Mouse (Mus musculus): ENCODE measurements around the gene Sp3. TPM values are rescaled to one million over a fixed set of nuclear protein-coding genes. Genes with fewer than 3 reads are reported as not detected.
"Not testable (repeated sequence)": the region's sequence is repeated elsewhere in the genome, so short reads cannot be mapped to it uniquely, and the experiment has no call there.

Sp3 gene
- polyA plus RNA-seq (2016; fragmentation: Nextera tagmentation; extraction: Ambion mirVana): 77.9 and 81.8 TPM in 2 replicates

GRCm38 (mm10) chr2:72980337-72981074, at the start of gene Sp3:
Gene Sp3, minus strand, starts transcription at chr2:72980446.
- peak; percentile 89 for ATAC-seq (ENCODE audit: low FRiP score)
- Histone ChIP-seq H3K27me3 (no peaks in the 10 kb centered on the region), H3K36me3 (replicated peaks) (no peaks in the 10 kb centered on the region), H3K4me2 (peak within 1 kb of the TSS; percentile 67), H3K9me3 (no peaks in the 10 kb centered on the region), H3K4me1 (peaks cover 24% of the 10 kb centered on the region), H3K27ac (peak within 1 kb of the TSS; percentile 100), H3K9ac (peak within 1 kb of the TSS; percentile 100), H3K4me3 (replicated peaks) (peak within 1 kb of the TSS; percentile 99)
- under 1% methylated on average over 64 of the region's 64 CpGs for WGBS

- no peak overlapping the region for H3K27ac ChIP-seq
- no peak overlapping the region for H3K9ac ChIP-seq
- H3K27me3 ChIP-seq: no peaks in the 10 kb centered on the region
- no peaks in the 10 kb centered on the region for H3K9me3 ChIP-seq
- no peak for ATAC-seq (ENCODE audit: low FRiP score)
- no peak overlapping the region for H3K4me3 ChIP-seq (replicated peaks)
- no peaks in the 10 kb centered on the region for H3K36me3 ChIP-seq (replicated peaks)
- no peak overlapping the region for H3K4me2 ChIP-seq
- no peaks in the 10 kb centered on the region for H3K4me1 ChIP-seq
- 88% methylated on average over 3 of the region's 3 CpGs for WGBS
Measured at GRCm38 (mm10) chr2:73029846-73030245, 49.6 kb upstream of the Sp3 start.

DNA sequence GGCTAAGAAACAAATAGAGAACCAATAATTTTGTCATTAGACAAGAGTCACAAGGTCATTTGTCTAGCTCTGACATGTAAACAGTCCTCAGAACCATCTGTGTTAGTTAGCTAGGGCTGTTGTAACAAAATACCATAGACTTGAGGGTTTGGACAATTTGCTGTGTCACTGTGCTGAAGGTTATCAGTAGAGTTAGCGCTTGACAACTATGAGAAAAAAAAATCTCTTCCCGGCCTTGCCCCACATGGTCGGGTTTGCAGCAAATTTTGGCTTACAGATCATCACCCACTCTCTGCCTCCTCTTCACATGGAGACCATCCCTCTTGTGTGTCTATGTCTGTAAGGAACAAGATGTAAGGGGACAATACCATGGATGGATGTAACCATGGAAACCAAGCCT, 47.8 kb upstream of the Sp3 start:
- Histone ChIP-seq H3K9ac (no peak overlapping the region), H3K27me3 (no peaks in the 10 kb centered on the region), H3K9me3 (no peaks in the 10 kb centered on the region), H3K4me3 (replicated peaks) (no peak overlapping the region), H3K4me2 (no peak overlapping the region), H3K36me3 (replicated peaks) (no peaks in the 10 kb centered on the region), H3K27ac (no peak overlapping the region), H3K4me1 (no peaks in the 10 kb centered on the region)
- ATAC-seq (ENCODE audit: low FRiP score): no peak
- WGBS: 91% methylated on average over 3 of the region's 3 CpGs

DNA sequence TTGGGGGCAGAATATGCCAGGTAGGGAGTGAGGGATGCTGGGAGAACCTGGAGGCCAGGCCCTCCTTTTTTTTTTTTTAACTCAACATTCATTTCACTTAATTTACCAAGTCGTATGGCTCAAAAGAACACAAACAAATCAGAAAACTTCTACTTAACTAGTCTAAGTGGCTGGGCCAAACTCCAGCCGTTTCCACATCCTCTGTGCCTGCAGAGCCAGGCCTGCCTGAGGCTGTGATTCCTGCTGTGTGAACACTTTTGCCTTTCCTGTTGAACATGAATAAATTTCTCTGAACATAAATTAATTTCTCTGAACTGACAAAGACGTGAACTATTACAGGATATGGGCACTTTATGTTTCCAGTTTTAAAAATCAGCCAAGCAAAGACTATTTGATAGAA, 46.9 kb upstream of the Sp3 start:
- 49% methylated on average over 3 of the region's 3 CpGs for WGBS
- Histone ChIP-seq H3K4me1 (no peaks in the 10 kb centered on the region), H3K27me3 (no peaks in the 10 kb centered on the region), H3K27ac (no peak overlapping the region), H3K9me3 (no peaks in the 10 kb centered on the region), H3K4me2 (no peak overlapping the region), H3K9ac (no peak overlapping the region), H3K4me3 (replicated peaks) (no peak overlapping the region), H3K36me3 (replicated peaks) (no peaks in the 10 kb centered on the region)
- ATAC-seq (ENCODE audit: low FRiP score): no peak

DNA sequence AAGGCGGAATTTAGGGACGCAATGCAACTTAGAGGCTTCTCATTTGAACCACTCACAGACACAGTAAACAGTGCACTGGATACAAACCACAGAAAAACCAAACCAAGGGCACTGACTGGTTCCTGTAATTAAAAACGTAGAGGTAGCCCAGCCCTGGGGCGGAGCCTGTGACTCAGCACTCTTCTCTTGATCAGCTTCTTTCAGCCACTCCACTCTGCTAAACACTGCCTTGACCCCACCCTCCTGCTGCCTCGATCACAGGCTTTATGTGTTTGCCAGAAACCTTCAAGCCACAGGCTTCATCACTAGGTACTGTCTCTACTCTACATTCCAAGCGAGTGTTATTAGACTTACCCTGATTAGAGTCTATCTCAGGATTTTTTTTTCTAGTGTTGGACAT, 43.6 kb upstream of the Sp3 start:
- Histone ChIP-seq H3K4me3 (replicated peaks) (no peak overlapping the region), H3K4me2 (no peak overlapping the region), H3K4me1 (no peaks in the 10 kb centered on the region), H3K27me3 (no peaks in the 10 kb centered on the region), H3K27ac (no peak overlapping the region), H3K9me3 (no peaks in the 10 kb centered on the region), H3K9ac (no peak overlapping the region), H3K36me3 (replicated peaks) (no peaks in the 10 kb centered on the region)
- no peak for ATAC-seq (ENCODE audit: low FRiP score)
- WGBS: 50% methylated on average over 6 of the region's 6 CpGs

DNA sequence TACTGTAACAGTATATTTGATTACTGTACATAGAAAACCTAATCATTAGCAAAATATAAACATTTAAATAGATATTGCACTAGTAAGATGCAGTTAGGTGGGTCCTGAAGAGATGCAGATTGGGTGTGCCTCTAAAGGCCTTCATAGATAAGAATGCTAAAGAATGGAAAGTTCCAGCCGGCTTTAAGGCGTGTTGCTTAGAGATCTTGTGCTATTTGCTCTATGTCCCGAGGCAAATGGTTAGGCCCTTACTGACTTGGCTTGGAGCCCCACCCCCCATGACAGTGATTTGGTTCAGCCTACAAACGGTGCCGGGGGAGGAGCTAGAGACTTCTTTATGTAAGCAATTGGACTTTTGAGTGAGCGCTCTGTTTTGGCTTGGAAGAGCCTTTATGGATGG, 40.8 kb upstream of the Sp3 start:
- Histone ChIP-seq H3K27me3 (no peaks in the 10 kb centered on the region), H3K4me3 (replicated peaks) (no peak overlapping the region), H3K36me3 (replicated peaks) (no peaks in the 10 kb centered on the region), H3K27ac (no peak overlapping the region), H3K9ac (no peak overlapping the region), H3K4me2 (no peak overlapping the region), H3K4me1 (no peaks in the 10 kb centered on the region), H3K9me3 (no peaks in the 10 kb centered on the region)
- WGBS: 87% methylated on average over 6 of the region's 6 CpGs
- no peak for ATAC-seq (ENCODE audit: low FRiP score)

DNA sequence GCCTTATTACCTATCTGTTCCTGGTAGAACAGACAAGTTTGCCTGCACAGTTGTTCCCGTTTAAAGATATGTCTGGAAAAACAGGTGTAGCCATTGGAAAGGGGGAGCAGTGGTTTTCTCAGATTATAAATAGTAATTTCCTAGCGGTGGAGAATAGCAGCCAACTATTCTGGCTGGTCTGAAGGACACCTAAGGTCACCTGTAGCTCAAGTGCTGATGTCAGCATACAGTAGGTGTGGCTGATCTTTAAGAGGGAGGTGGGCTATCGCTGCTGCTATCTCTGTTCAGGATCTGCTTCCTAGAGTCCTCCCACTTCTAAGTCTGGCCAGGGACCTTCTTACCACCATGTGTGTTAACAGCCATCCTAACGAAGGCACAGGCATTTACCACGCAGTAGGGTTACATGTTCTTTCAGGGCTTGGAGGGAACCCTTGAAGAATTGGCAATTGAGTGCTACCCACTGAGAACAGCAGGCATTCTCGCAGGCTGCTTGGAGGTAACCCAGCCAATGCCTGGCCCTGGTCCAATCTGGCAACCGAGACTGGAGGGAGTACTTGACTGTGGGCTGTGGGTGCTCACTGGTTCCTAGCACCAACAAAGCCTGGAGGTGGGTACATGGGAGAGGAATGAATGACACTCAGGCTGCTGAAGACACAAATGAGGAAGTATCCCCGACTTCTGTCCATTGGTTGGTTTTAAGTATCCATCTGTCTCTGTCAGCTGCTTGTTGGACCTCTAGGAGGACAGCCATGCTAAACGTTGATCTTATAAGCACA, 39.3 kb upstream of the Sp3 start:
- Histone ChIP-seq H3K27me3 (no peaks in the 10 kb centered on the region), H3K4me1 (no peaks in the 10 kb centered on the region), H3K9ac (no peak overlapping the region), H3K4me3 (replicated peaks) (no peak overlapping the region), H3K36me3 (replicated peaks) (no peaks in the 10 kb centered on the region), H3K27ac (no peak overlapping the region), H3K4me2 (no peak overlapping the region), H3K9me3 (no peaks in the 10 kb centered on the region)
- WGBS: 84% methylated on average over 9 of the region's 9 CpGs
- no peak for ATAC-seq (ENCODE audit: low FRiP score)

- WGBS: 90% methylated on average over 9 of the region's 9 CpGs
- not testable (repeated sequence) for ATAC-seq (ENCODE audit: low FRiP score); H3K27ac ChIP-seq; H3K4me3 ChIP-seq (replicated peaks); H3K4me1 ChIP-seq; H3K9ac ChIP-seq; H3K27me3 ChIP-seq; H3K36me3 ChIP-seq (replicated peaks); H3K4me2 ChIP-seq; H3K9me3 ChIP-seq
Measured at GRCm38 (mm10) chr2:73014063-73014462, 33.8 kb upstream of the Sp3 start.

GRCm38 (mm10) chr2:73012636-73013035, 32.4 kb upstream of the Sp3 start:
- Histone ChIP-seq H3K4me3 (replicated peaks) (no peak overlapping the region), H3K9me3 (peaks cover 6% of the 10 kb centered on the region), H3K36me3 (replicated peaks) (no peaks in the 10 kb centered on the region), H3K9ac (no peak overlapping the region), H3K27ac (no peak overlapping the region), H3K4me1 (no peaks in the 10 kb centered on the region), H3K27me3 (no peaks in the 10 kb centered on the region), H3K4me2 (no peak overlapping the region)
- ATAC-seq (ENCODE audit: low FRiP score): no peak
- 73% methylated on average over 20 of the region's 20 CpGs for WGBS

DNA sequence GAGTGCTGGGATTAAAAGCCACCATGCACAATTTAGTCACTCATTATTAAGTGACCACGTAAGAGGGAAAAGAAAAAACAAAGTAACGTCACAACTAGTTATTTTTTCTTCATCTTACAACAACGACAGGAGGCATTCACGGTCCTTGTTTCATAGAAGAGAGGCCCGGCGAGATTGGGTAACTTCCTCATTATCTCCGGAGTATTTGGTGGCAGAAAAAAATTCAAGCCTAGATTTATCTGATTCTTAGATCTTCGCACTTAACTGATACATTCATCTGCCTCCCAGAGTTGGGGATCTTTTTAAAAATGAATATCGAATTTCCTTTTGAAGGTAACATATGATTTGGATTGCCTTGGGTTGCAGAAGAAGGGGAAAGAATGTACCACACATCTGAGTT, 27.2 kb upstream of the Sp3 start:
- 95% methylated on average over 9 of the region's 9 CpGs for WGBS
- ATAC-seq (ENCODE audit: low FRiP score): no peak
- Histone ChIP-seq H3K9me3 (peaks cover 6% of the 10 kb centered on the region), H3K27ac (no peak overlapping the region), H3K4me3 (replicated peaks) (no peak overlapping the region), H3K4me1 (peaks cover 24% of the 10 kb centered on the region), H3K36me3 (replicated peaks) (no peaks in the 10 kb centered on the region), H3K4me2 (no peak overlapping the region), H3K27me3 (no peaks in the 10 kb centered on the region), H3K9ac (no peak overlapping the region)

DNA sequence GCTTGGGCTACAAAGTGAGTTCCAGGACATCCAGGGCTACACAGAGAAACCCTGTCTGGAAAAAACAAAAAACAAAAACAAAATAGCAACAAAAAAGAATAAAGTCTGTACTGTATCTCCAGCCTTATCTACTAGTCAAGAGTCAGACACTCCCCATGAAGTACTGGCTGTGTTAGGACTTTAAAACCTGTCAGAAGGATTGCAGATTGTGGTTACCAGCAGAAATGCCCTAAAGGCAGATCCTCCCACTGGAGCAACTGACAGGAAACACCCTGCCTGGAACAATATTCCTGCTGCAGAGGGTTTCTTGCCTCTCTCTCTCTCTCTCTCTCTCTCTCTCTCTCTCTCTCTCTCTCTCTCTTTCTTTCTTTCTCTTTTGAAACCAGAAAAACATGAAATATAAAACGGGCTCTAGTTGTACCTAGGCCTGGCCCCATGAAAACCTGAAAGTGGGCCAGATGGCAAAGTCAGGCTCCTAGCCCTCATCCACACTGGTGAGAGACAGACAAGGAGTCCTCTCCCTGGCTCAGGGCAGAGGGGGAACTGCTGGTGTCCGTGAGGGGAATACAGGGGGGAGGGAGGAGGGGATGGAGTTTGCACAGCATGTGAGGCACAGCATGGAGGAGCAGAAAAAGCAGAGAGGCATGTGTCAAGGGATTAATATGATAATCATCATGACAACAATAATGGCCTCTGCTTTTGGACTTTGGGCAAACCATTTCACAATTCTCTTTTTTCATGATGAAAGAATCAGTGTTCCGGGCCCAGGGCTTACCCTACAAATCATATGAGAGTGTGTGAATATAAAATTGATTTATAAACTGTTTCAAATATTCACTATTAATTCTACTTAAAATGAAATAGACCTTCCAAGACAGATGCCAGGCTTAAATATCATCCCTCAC, 25.6 kb upstream of the Sp3 start:
- H3K27me3 ChIP-seq: no peaks in the 10 kb centered on the region
- no peak overlapping the region for H3K4me2 ChIP-seq
- peaks cover 24% of the 10 kb centered on the region for H3K4me1 ChIP-seq
- no peak overlapping the region for H3K4me3 ChIP-seq (replicated peaks)
- H3K27ac ChIP-seq: peak overlapping the region; percentile 53
- H3K9ac ChIP-seq: no peak overlapping the region
- ATAC-seq (ENCODE audit: low FRiP score): no peak
- 55% methylated on average over 3 of the region's 3 CpGs for WGBS
- H3K36me3 ChIP-seq (replicated peaks): no peaks in the 10 kb centered on the region
- peaks cover 6% of the 10 kb centered on the region for H3K9me3 ChIP-seq
